Mouse (Mus musculus): Measurements from ENCODE around the gene Zfp341.
A peak's percentile ranks its signal among the peaks of the same experiment; 100 is the strongest.

The Zfp341 gene

GRCm38 (mm10) chr2:154633876-154634644 lies 21.0 kb downstream of the Zfp341 start:
- no peak for DNase-seq (ENCODE audit: low read depth)

GRCm38 (mm10) chr2:154635826-154636225 lies 22.7 kb downstream of the Zfp341 start:
- DNase-seq (ENCODE audit: low read depth), result no peak

- no peak for DNase-seq (ENCODE audit: low read depth)
Measured at GRCm38 (mm10) chr2:154638521-154638920, 25.4 kb downstream of the Zfp341 start.

GRCm38 (mm10) chr2:154639115-154639514 lies 26.0 kb downstream of the Zfp341 start:
- no peak for DNase-seq (ENCODE audit: low read depth)

- no peak for DNase-seq (ENCODE audit: low read depth)
Measured at GRCm38 (mm10) chr2:154641176-154641575, 28.1 kb downstream of the Zfp341 start.

- no peak for DNase-seq (ENCODE audit: low read depth)
Measured at GRCm38 (mm10) chr2:154642005-154642459, 28.9 kb downstream of the Zfp341 start.

GRCm38 (mm10) chr2:154642712-154643385 lies 29.8 kb downstream of the Zfp341 start:
- DNase-seq (ENCODE audit: low read depth), result no peak

- no peak for DNase-seq (ENCODE audit: low read depth)
Measured at GRCm38 (mm10) chr2:154646634-154647033, 33.5 kb downstream of the Zfp341 start.

GRCm38 (mm10) chr2:154648086-154648485 lies 35.0 kb downstream of the Zfp341 start:
- DNase-seq (ENCODE audit: low read depth), result no peak

GRCm38 (mm10) chr2:154650404-154650803 lies 37.3 kb downstream of the Zfp341 start:
- no peak for DNase-seq (ENCODE audit: low read depth)

- no peak for DNase-seq (ENCODE audit: low read depth)
Measured at GRCm38 (mm10) chr2:154651363-154651762, 38.3 kb downstream of the Zfp341 start, which contains the start of gene Chmp4b. Chmp4b (plus strand) TSS chr2:154651705.

- DNase-seq (ENCODE audit: low read depth), result no peak
Measured at GRCm38 (mm10) chr2:154654976-154655375, 41.9 kb downstream of the Zfp341 start.

- DNase-seq (ENCODE audit: low read depth), result no peak
Measured at GRCm38 (mm10) chr2:154655878-154656414, 42.8 kb downstream of the Zfp341 start.

GRCm38 (mm10) chr2:154656710-154657485 lies 43.8 kb downstream of the Zfp341 start:
- peak; percentile 94 for DNase-seq (ENCODE audit: low read depth)

GRCm38 (mm10) chr2:154657486-154658237 lies 44.6 kb downstream of the Zfp341 start:
- DNase-seq (ENCODE audit: low read depth), result peak; percentile 61

- no peak for DNase-seq (ENCODE audit: low read depth)
Measured at GRCm38 (mm10) chr2:154659070-154659469, 46.0 kb downstream of the Zfp341 start.

GRCm38 (mm10) chr2:154659531-154660074 lies 46.5 kb downstream of the Zfp341 start:
- no peak for DNase-seq (ENCODE audit: low read depth)

GRCm38 (mm10) chr2:154668680-154669079 lies 55.6 kb downstream of the Zfp341 start:
- DNase-seq (ENCODE audit: low read depth), result no peak

- DNase-seq (ENCODE audit: low read depth), result no peak
Measured at GRCm38 (mm10) chr2:154670106-154670505, 57.0 kb downstream of the Zfp341 start.

GRCm38 (mm10) chr2:154670741-154671140 lies 57.6 kb downstream of the Zfp341 start:
- DNase-seq (ENCODE audit: low read depth), result no peak

- DNase-seq (ENCODE audit: low read depth), result no peak
Measured at GRCm38 (mm10) chr2:154674008-154674407, 60.9 kb downstream of the Zfp341 start.

Data from fibroblast of lung, adult 2 months (primary cell).